Mouse (Mus musculus) left cerebral cortex, adult 8-10 months (tissue): ENCODE data around the gene Bok. TPM values are rescaled to one million over a fixed set of nuclear protein-coding genes. Genes with fewer than 3 reads are reported as not detected.
"Not testable (repeated sequence)": the region's sequence is repeated elsewhere in the genome, so short reads cannot be mapped to it uniquely, and the experiment has no call there.

ENCODE experiments used
- DNase-seq, 2 experiments: peaks; one replicate each; pipeline ENCODE4 v3.0.0; 2022; ENCODE audit warnings: low spot score in 2 of 2
- total RNA-seq, 4 experiments: library from RNA; stranded (reverse); gene quantifications; 2 replicates each; pipeline ENCODE4 v1.2.4; 2022

The Bok gene
- total RNA-seq = 10 to 100 TPM; 26.6 to 35.9 (median 30.8) TPM

GRCm38 (mm10) chr1:93685401-93686244, at the start of gene Bok:
Gene Bok, plus strand, starts transcription at chr1:93685660.
- peak; percentile 37 to 54 for DNase-seq

- no peak for DNase-seq
Measured at GRCm38 (mm10) chr1:93636211-93636897, 49.1 kb upstream of the Bok start.

DNA sequence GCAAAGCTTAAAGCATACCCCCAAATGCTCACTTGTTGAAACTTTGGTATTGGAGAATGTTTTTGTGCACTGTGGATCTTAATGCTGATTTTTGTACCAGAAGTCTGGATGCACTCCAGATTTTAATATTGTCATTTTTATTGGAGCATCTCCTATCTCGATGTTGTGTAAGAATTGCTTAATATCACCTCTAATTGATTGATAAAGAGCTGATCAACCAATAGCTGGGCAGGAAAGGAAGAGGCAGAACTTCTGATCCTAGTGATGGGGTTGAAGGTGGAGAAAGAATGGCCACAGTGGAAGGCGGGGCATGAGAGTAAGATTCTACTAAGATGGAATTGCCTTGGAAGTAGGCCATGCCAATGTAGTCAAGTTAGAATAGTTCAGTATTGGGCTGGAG, 43.5 kb upstream of the Bok start:
- DNase-seq = no peak

DNA sequence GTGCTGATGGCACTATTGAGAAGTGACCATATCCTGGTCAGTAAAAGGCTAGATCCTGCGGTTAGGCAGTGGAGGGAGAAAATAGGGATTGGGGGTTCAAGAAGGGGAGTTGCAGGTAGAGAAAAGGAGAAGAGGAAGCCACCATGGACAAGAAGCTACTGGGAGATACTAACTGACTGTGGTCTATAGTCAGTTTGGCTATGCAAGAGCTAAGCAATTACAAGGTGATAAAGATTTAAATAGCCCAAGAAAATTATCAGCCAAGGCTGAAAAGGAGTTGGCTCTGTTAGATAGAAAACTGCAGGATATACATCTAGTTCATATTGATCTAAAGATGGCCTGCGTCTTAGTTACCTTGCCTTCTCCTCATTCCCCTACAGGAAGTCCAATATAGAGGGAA, 42.8 kb upstream of the Bok start:
- DNase-seq = no peak

DNA sequence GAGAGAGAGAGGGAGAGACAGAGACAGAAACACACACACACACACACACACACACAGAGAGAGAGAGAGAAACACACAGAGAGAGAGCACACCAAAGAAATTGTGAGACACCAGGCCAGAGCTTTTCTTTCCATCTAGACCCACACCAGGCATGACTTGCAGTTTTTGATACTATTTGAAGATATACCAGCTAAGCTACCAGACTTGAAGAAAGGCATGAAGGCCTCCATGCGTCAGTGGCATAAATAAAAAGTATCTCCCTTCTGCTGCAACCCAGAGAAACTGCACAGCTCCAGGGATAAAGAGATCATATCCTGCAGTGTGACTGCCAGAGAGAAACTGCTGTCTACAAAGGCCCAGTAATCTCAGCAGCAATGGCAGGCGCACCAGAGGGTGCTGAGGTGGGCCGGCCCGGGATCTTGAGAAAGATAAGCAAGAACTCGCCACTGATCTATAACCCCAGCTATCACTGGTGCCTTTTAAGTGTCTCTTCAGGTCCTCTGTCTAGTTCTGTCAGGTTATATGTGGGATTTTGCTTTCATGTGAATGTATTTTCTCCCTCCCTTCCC, 35.8 kb upstream of the Bok start:
- no peak for DNase-seq

DNA sequence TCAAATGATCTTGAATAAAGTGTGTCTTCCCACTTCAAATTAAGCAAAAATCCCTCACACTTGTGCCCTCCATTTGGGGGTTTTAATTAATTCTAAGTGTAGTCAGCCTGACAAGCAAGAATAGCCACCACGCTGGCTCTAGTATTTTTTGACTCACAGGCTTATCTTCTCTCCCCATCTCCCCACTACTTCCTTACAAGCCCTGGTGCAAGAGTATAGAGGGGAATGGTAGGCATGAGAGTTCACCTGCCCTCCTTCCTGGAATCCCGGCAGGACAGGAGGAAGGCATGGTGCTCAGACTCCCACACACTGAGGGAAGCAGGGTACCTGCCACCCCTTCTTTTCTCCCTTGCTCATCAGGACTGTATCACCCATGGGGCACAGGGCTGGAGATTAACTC, 31.2 kb upstream of the Bok start:
- DNase-seq = no peak

GRCm38 (mm10) chr1:93654798-93655197, 30.7 kb upstream of the Bok start:
- no peak for DNase-seq

DNA sequence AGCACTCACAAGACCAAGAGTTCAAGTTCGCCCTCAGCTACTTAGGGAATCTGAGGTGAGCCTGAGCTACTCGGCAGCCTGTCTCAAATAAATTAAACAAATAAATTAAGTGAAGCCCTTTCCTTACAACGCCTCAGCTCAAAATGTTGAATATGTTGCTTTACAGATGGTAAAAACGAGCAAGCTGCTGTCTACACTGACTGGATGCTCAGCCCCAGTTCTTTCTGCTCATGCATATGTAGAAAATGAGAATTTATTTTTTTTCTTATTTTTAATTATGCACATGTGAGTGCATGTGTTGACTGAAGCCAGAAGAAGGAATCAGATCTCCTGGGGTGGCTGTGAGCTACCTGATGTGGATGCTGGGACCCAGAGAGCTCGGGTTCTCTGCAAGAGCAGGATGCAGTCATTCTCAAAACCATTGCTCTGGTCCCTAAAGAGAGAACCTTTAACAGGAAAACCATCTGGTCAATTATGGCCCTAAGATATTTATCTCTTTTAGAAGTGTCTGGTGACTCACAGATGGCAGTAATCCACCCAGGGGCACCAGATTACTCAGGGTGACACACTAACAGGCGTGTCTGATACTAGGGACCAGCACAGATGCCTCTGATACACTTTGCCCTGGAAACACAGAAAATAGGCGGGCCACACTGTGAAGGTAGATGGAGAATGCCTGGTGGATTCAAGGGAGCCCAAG, 29.0 kb upstream of the Bok start:
- DNase-seq = no peak

GRCm38 (mm10) chr1:93657025-93657360, 28.5 kb upstream of the Bok start:
- DNase-seq = no peak

- not testable (repeated sequence) for DNase-seq
Measured at GRCm38 (mm10) chr1:93658559-93658958, 26.9 kb upstream of the Bok start, which contains the start of gene Stk25. Gene Stk25, minus strand, starts transcription at chr1:93658659.

- no peak for DNase-seq
Measured at GRCm38 (mm10) chr1:93667760-93668400, 17.6 kb upstream of the Bok start.

DNA sequence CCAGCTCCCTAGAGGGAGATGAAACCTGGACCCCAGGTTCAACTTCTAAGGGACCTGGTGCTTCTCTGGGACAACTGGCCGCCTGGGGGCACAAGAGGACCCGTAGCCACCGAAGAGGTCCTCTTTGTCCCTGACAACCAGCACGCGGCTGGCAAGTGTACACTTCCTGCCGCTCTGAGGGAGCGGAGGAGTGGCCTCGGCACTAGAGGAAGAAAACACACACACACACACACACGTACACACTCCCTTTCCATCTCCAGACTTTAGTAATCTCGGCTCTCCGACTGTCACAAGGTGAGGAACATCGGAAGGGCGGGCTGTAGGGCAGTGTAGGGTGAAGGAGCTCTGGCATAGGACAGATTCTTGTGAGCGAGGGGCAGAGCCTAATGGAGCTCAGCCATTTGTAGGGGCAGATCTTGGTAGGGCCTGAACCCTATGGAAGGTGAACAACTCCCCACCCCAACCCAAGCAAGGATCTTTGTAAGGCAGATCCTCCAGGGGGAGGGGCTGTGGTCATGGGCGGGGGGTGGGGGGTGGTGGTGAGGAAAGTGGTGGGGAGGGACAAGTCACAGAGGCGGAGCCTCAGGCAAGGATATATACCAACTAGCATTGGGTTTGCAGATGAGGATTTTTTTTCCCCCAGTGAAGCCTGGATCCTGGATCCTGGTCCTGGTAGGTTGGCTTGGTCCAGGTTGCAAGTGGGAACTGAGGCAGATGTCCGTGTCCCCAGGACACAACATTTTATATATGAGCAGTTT, 16.5 kb upstream of the Bok start:
- DNase-seq = peak; percentile 22 to 25

- no peak for DNase-seq
Measured at GRCm38 (mm10) chr1:93669941-93670340, 15.5 kb upstream of the Bok start.

- no peak for DNase-seq
Measured at GRCm38 (mm10) chr1:93672682-93673081, 12.8 kb upstream of the Bok start.

- no peak for DNase-seq
Measured at GRCm38 (mm10) chr1:93678386-93678785, 7.1 kb upstream of the Bok start.

GRCm38 (mm10) chr1:93679889-93680568, 5.4 kb upstream of the Bok start:
- no peak for DNase-seq

- DNase-seq = peak; percentile 42 to 49
Measured at GRCm38 (mm10) chr1:93686245-93686960, 943 bp downstream of the Bok start.

- no peak for DNase-seq
Measured at GRCm38 (mm10) chr1:93686961-93687320, 1.5 kb downstream of the Bok start.

- DNase-seq = no peak
Measured at GRCm38 (mm10) chr1:93688154-93688553, 2.7 kb downstream of the Bok start.
